Comparison of ENCODE assay signal across 15 mouse cellular contexts in genomic region chr3:41492727-41493392, GRCm38 (mm10).
DNase-seq lines count a peak whose midpoint lies in the region; ATAC-seq and TF ChIP-seq lines count a peak whose summit lies in the region.
"Had no signal": no experiment of that assay in that cellular context is flagged by ENCODE, and none has a peak within 500 bp of the region (broad histone marks: within the 10 kb centered on the region; RNA-seq: fewer than 3 reads in every experiment).

No protein-coding gene starts in this region.

- peak overlapping the region; percentile 66 for H3K4me3 ChIP-seq in G1E (ENCODE audit: low read depth, low read length)
- H3K4me3 ChIP-seq: embryonic facial prominence, embryonic 12.5 days; heart, embryonic 10.5 days; intestine, embryonic 15.5 days had no signal

- H3K27me3 ChIP-seq in G1E (ENCODE audit: insufficient read depth, low read length): 0 out of 2 replicates have a peak, but pooled peaks cover 5% of the 10 kb centered on the region
- H3K27me3 ChIP-seq: embryonic facial prominence, embryonic 12.5 days; intestine, embryonic 15.5 days had no signal

- H3K36me3 ChIP-seq in G1E (replicated peaks): peaks cover 4% of the 10 kb centered on the region
- H3K36me3 ChIP-seq: embryonic facial prominence, embryonic 12.5 days; heart, embryonic 10.5 days; intestine, embryonic 15.5 days had no signal

- DNase-seq in testis, postnatal 14 days (ENCODE audit: low spot score): peak; percentile 21
- no peak for DNase-seq in testis, postnatal 10 days (ENCODE audit: low spot score)
- peak; percentile 36 for DNase-seq in G1E (ENCODE audit: low spot score)
- DNase-seq in ZHBTc4 (ENCODE audit: low read depth, low spot score): peak; percentile 92
- DNase-seq in lung, postnatal 14 days: no peak
- DNase-seq in adrenal gland, postnatal 10 days: no peak
- DNase-seq in adrenal gland, adult (ENCODE audit: inconsistent age in 2 of 2, low spot score in 1 of 2): no peak
- DNase-seq: cerebellum, adult 11-12 months; cerebellum, adult 9-10 months; gastrocnemius, postnatal 10 days; heart, postnatal 10 days had no signal

- H3K9me3 ChIP-seq in G1E (replicated peaks): no peaks in the 10 kb centered on the region
- H3K9me3 ChIP-seq: embryonic facial prominence, embryonic 12.5 days; heart, embryonic 10.5 days; intestine, embryonic 15.5 days had no signal

- TF ChIP-seq CTCF in G1E (IDR thresholded peaks at IDR 0.05; ENCODE audit: low read depth, low read length): no peak

- H3K4me1 ChIP-seq in G1E (ENCODE audit: insufficient read depth, low read depth, low read length): peaks cover 30% of the 10 kb centered on the region
- H3K4me1 ChIP-seq: embryonic facial prominence, embryonic 12.5 days; intestine, embryonic 15.5 days had no signal

- ATAC-seq in G1E (ENCODE audit: extremely low read depth, insufficient number of reproducible peaks, low FRiP score, poor library complexity, severe bottlenecking): peak; percentile 81
- ATAC-seq: forebrain, embryonic 16.5 days; intestine, embryonic 15.5 days had no signal

Comparison
In these comparisons a context has a peak if more than half of its experiments do, and no peak if none do; other contexts are left out.
1. DNase-seq: peak in testis, postnatal 14 days (single experiment), G1E (single experiment) and ZHBTc4 (single experiment); none in testis, postnatal 10 days (single experiment), lung, postnatal 14 days (single experiment), adrenal gland, postnatal 10 days (single experiment) and adrenal gland, adult (0 of 2).